Mouse (Mus musculus): ENCODE data around the gene Blm. TPM values are rescaled to one million over a fixed set of nuclear protein-coding genes. Genes with fewer than 3 reads are reported as not detected.
A peak's percentile ranks its signal among the peaks of the same experiment; 100 is the strongest.

The Blm gene
- polyA plus RNA-seq, 1 experiment from 2014 or later, result 54.8 TPM

GRCm38 (mm10) chr7:80453121-80453520, 81.8 kb downstream of the Blm start:
- H3K9me3 ChIP-seq (ENCODE audit: control insufficient read depth, low read length), result no peaks in the 10 kb centered on the region
- no peak overlapping the region for H3K4me2 ChIP-seq
- ATAC-seq (replicated peaks; ENCODE audit: low FRiP score) (no peak), DNase-seq (ENCODE audit: low spot score) (no peak)
- H3K9ac ChIP-seq (ENCODE audit: low read depth, low read length), result no peak overlapping the region
- H3K36me3 ChIP-seq (ENCODE audit: control insufficient read depth, insufficient read depth, low read length), result peaks cover 32% of the 10 kb centered on the region
- H3K27ac ChIP-seq (ENCODE audit: low read depth, low read length), result no peak overlapping the region
- 94% methylated on average over 3 of the region's 3 CpGs for WGBS
- H3K27me3 ChIP-seq (replicated peaks; ENCODE audit: control insufficient read depth, insufficient read depth, low read length), result no peaks in the 10 kb centered on the region
- no peak overlapping the region for H3K4me3 ChIP-seq (ENCODE audit: low read depth, low read length)
- peaks cover 27% of the 10 kb centered on the region for H3K4me1 ChIP-seq (replicated peaks; ENCODE audit: control insufficient read depth, insufficient read depth, low read length)

DNA sequence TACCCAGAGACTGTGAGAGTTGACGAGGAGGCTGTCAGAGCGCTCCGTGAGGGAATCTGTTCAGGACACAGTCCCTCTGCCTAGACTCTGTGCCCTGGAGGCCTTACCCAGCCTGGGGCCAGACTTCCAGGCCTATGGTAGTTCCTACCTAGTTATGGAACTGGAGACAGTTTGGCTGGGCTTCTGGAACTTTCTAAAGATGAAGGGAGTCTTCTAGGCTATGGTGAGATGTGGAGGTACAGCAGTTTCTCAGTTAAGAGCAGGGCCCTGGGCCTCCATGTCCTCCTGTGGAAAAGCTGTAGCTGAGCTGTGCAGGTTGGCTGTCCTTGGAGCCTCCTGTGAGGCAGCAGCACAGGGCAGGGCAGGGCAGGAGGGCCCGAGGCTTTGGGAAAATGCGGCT, 82.7 kb downstream of the Blm start:
- Histone ChIP-seq H3K9me3 (ENCODE audit: control insufficient read depth, low read length) (no peaks in the 10 kb centered on the region), H3K9ac (ENCODE audit: low read depth, low read length) (no peak overlapping the region), H3K27ac (ENCODE audit: low read depth, low read length) (peak overlapping the region; percentile 69), H3K4me1 (replicated peaks; ENCODE audit: control insufficient read depth, insufficient read depth, low read length) (peaks cover 30% of the 10 kb centered on the region), H3K4me2 (no peak overlapping the region), H3K4me3 (ENCODE audit: low read depth, low read length) (no peak overlapping the region), H3K36me3 (ENCODE audit: control insufficient read depth, insufficient read depth, low read length) (peaks cover 28% of the 10 kb centered on the region), H3K27me3 (replicated peaks; ENCODE audit: control insufficient read depth, insufficient read depth, low read length) (no peaks in the 10 kb centered on the region)
- WGBS, result 87% methylated on average over 5 of the region's 5 CpGs
- ATAC-seq (replicated peaks; ENCODE audit: low FRiP score) (no peak), DNase-seq (ENCODE audit: low spot score) (no peak)

DNA sequence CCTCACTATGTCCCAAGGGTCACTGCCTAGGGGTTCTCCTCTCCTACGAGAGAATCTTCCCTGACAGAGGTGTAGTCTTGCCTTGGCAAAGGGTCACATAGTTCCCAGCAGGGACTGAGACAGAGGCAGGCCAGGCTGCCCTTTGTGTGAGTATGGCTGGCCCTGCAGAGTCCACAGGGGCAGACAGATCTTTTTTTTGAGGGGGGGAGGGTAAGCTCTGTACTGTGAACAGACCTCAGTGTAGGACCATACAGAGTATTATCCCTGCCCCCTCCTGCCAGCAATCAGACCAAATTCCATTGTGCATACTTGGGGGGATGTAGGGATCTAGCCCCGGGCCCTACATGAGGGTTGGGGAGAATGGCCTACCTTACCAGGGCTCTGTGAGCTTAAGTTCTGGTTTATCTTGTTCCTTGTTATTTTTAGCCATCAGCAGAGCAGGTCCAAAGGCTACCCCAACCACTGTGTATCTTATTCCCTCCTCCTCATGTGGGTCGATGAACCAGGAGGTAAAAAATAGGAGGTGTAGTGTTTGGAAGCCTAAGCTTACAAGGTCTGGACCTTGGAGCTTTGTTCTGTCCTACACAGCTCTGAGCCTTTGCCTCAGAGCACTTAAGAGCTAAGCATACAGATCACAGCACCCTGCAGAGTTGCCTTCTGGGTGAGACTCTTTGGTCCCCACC, 83.2 kb downstream of the Blm start:
- H3K4me1 ChIP-seq (replicated peaks; ENCODE audit: control insufficient read depth, insufficient read depth, low read length), result peaks cover 33% of the 10 kb centered on the region
- 81% methylated on average over 3 of the region's 3 CpGs for WGBS
- no peak for DNase-seq (ENCODE audit: low spot score)
- H3K4me3 ChIP-seq (ENCODE audit: low read depth, low read length), result no peak overlapping the region
- H3K9me3 ChIP-seq (ENCODE audit: control insufficient read depth, low read length), result no peaks in the 10 kb centered on the region
- no peaks in the 10 kb centered on the region for H3K27me3 ChIP-seq (replicated peaks; ENCODE audit: control insufficient read depth, insufficient read depth, low read length)
- peak overlapping the region; percentile 69 for H3K27ac ChIP-seq (ENCODE audit: low read depth, low read length)
- peaks cover 24% of the 10 kb centered on the region for H3K36me3 ChIP-seq (ENCODE audit: control insufficient read depth, insufficient read depth, low read length)
- no peak; the same call in 1 of the 2 replicates for ATAC-seq (replicated peaks; ENCODE audit: low FRiP score)
- H3K9ac ChIP-seq (ENCODE audit: low read depth, low read length), result 0 out of 2 replicates have a peak overlapping the region, but pooled peaks have one; percentile 9
- peak overlapping the region; percentile 10; the same call in 1 of the 2 replicates for H3K4me2 ChIP-seq

GRCm38 (mm10) chr7:80450354-80450753, 84.6 kb downstream of the Blm start:
- 0 out of 2 replicates have a peak overlapping the region, but pooled peaks have one; percentile 36 for H3K27ac ChIP-seq (ENCODE audit: low read depth, low read length)
- peaks cover 45% of the 10 kb centered on the region for H3K4me1 ChIP-seq (replicated peaks; ENCODE audit: control insufficient read depth, insufficient read depth, low read length)

GRCm38 (mm10) chr7:80449620-80450091, 85.3 kb downstream of the Blm start:
- DNase-seq (ENCODE audit: low spot score), result no peak
- peak overlapping the region; percentile 36; the same call in 1 of the 2 replicates for H3K27ac ChIP-seq (ENCODE audit: low read depth, low read length)
- ATAC-seq (replicated peaks; ENCODE audit: low FRiP score), result no peak
- H3K9me3 ChIP-seq (ENCODE audit: control insufficient read depth, low read length), result no peaks in the 10 kb centered on the region
- H3K4me3 ChIP-seq (ENCODE audit: low read depth, low read length), result no peak overlapping the region
- H3K27me3 ChIP-seq (replicated peaks; ENCODE audit: control insufficient read depth, insufficient read depth, low read length), result no peaks in the 10 kb centered on the region
- no peak overlapping the region for H3K9ac ChIP-seq (ENCODE audit: low read depth, low read length)
- WGBS, result 34% methylated on average over 6 of the region's 6 CpGs
- peak overlapping the region; percentile 23; the same call in 1 of the 2 replicates for H3K4me2 ChIP-seq
- H3K36me3 ChIP-seq (ENCODE audit: control insufficient read depth, insufficient read depth, low read length), result peaks cover 16% of the 10 kb centered on the region
- peaks cover 52% of the 10 kb centered on the region for H3K4me1 ChIP-seq (replicated peaks; ENCODE audit: control insufficient read depth, insufficient read depth, low read length)

More at GRCm38 (mm10) chr7:80450354-80450753, 84.6 kb downstream of the Blm start:
- 0 out of 2 replicates have a peak overlapping the region, but pooled peaks have one; percentile 8 for H3K9ac ChIP-seq (ENCODE audit: low read depth, low read length)
- no peaks in the 10 kb centered on the region for H3K27me3 ChIP-seq (replicated peaks; ENCODE audit: control insufficient read depth, insufficient read depth, low read length)
- 58% methylated on average over 4 of the region's 4 CpGs for WGBS
- no peak overlapping the region for H3K4me3 ChIP-seq (ENCODE audit: low read depth, low read length)
- no peak overlapping the region; the same call in 1 of the 2 replicates for H3K4me2 ChIP-seq
- no peaks in the 10 kb centered on the region for H3K9me3 ChIP-seq (ENCODE audit: control insufficient read depth, low read length)
- ATAC-seq (replicated peaks; ENCODE audit: low FRiP score) (no peak), DNase-seq (ENCODE audit: low spot score) (no peak)
- H3K36me3 ChIP-seq (ENCODE audit: control insufficient read depth, insufficient read depth, low read length), result peaks cover 19% of the 10 kb centered on the region

- peaks cover 3% of the 10 kb centered on the region; the same call in 1 of the 2 replicates for H3K36me3 ChIP-seq (ENCODE audit: control insufficient read depth, insufficient read depth, low read length)
- no peak overlapping the region for H3K27ac ChIP-seq (ENCODE audit: low read depth, low read length)
- no peak overlapping the region for H3K9ac ChIP-seq (ENCODE audit: low read depth, low read length)
- H3K9me3 ChIP-seq (ENCODE audit: control insufficient read depth, low read length), result no peaks in the 10 kb centered on the region
- H3K4me3 ChIP-seq (ENCODE audit: low read depth, low read length), result no peak overlapping the region
- ATAC-seq (replicated peaks; ENCODE audit: low FRiP score) (peak; percentile 76), DNase-seq (ENCODE audit: low spot score) (no peak)
- no peaks in the 10 kb centered on the region for H3K27me3 ChIP-seq (replicated peaks; ENCODE audit: control insufficient read depth, insufficient read depth, low read length)
- WGBS, result 74% methylated on average over 8 of the region's 8 CpGs
- H3K4me2 ChIP-seq, result no peak overlapping the region
- H3K4me1 ChIP-seq (replicated peaks; ENCODE audit: control insufficient read depth, insufficient read depth, low read length), result peaks cover 63% of the 10 kb centered on the region
Observed at GRCm38 (mm10) chr7:80447336-80447735, 87.6 kb downstream of the Blm start.

DNA sequence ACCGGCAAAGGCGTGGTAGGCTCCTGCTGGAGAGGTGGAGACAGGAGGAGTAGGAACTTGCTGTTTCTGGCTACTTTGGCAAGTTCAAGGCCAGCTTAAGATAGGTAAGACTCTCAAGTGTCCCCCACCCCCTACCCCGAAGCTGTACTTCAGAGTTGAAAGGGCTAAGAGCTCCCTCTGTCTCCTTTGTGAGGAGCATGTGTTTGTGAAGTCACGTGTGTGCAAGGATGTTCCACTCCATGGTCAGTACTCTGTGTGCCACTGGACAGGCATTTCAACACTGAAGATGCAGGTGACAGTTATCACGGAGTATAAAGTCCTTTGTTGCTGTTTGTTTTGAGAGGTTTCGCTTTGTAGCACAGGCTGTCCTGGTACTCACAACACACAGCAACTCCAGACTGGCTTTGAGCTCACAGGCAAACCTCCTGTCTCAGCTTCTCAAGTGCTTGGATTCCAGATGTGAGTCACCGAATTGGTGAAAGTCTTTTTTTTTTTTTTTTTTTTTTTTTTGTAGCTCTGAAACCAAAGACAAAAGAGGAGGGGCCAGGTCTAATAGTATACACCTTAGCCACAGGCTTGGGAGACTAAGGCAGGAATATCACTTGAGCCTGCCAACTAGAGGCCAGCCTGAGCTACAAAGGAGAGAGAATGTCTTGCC, 88.6 kb downstream of the Blm start:
- Histone ChIP-seq H3K4me1 (replicated peaks; ENCODE audit: control insufficient read depth, insufficient read depth, low read length) (peaks cover 59% of the 10 kb centered on the region), H3K27ac (ENCODE audit: low read depth, low read length) (peak overlapping the region; percentile 77), H3K4me2 (no peak overlapping the region), H3K9ac (ENCODE audit: low read depth, low read length) (no peak overlapping the region), H3K27me3 (replicated peaks; ENCODE audit: control insufficient read depth, insufficient read depth, low read length) (no peaks in the 10 kb centered on the region), H3K36me3 (ENCODE audit: control insufficient read depth, insufficient read depth, low read length) (no peaks in the 10 kb centered on the region), H3K9me3 (ENCODE audit: control insufficient read depth, low read length) (no peaks in the 10 kb centered on the region), H3K4me3 (ENCODE audit: low read depth, low read length) (no peak overlapping the region)
- 58% methylated on average over 7 of the region's 7 CpGs for WGBS
- ATAC-seq (replicated peaks; ENCODE audit: low FRiP score) (no peak), DNase-seq (ENCODE audit: low spot score) (no peak)

- peak overlapping the region; percentile 77 for H3K27ac ChIP-seq (ENCODE audit: low read depth, low read length)
- H3K4me1 ChIP-seq (replicated peaks; ENCODE audit: control insufficient read depth, insufficient read depth, low read length), result peaks cover 54% of the 10 kb centered on the region
- ATAC-seq (replicated peaks; ENCODE audit: low FRiP score) (peak; percentile 86), DNase-seq (ENCODE audit: low spot score) (peak; percentile 78)
- 1% methylated on average over 6 of the region's 6 CpGs for WGBS
- H3K36me3 ChIP-seq (ENCODE audit: control insufficient read depth, insufficient read depth, low read length), result no peaks in the 10 kb centered on the region
- H3K4me3 ChIP-seq (ENCODE audit: low read depth, low read length), result no peak overlapping the region
- no peak overlapping the region for H3K9ac ChIP-seq (ENCODE audit: low read depth, low read length)
- H3K4me2 ChIP-seq, result peak overlapping the region; percentile 44
- H3K9me3 ChIP-seq (ENCODE audit: control insufficient read depth, low read length), result no peaks in the 10 kb centered on the region
- H3K27me3 ChIP-seq (replicated peaks; ENCODE audit: control insufficient read depth, insufficient read depth, low read length), result no peaks in the 10 kb centered on the region
Observed at GRCm38 (mm10) chr7:80445492-80445891, 89.4 kb downstream of the Blm start.

All from liver, embryonic 11.5 days (tissue).